Mouse (Mus musculus) MEL (cell line): Measurements from ENCODE around the gene Tmem178b. TPM values are rescaled to one million over a fixed set of nuclear protein-coding genes. Genes with fewer than 3 reads are reported as not detected.

ENCODE experiments used
- DNase-seq: peaks from one replicate; pipeline ENCODE4 v3.0.0; 2011; ENCODE audit warnings: low read depth, low spot score
- H3K27ac ChIP-seq: 2 replicates; pipeline ENCODE4 v1.5.1; 2012; ENCODE audit warnings: low read depth, mild to moderate bottlenecking, control low read depth, low read length, moderate library complexity; ENCODE audit not compliant: control insufficient read depth
- H3K27me3 ChIP-seq, 2 experiments: fragments of 150-350 bp in 1 of 2; sonication (generic) in 1 of 2; 2 replicates each; pipeline ENCODE4 v1.6.1; 2012; ENCODE audit warnings: low read length in 2 of 2, mild to moderate bottlenecking in 2 of 2, improper control_type of control experiment in 1 of 2, moderate library complexity in 1 of 2; ENCODE audit not compliant: insufficient read depth in 2 of 2, control insufficient read depth in 1 of 2
- H3K36me3 ChIP-seq, 2 experiments: 2 replicates each; pipeline ENCODE4 v1.6.1; 2012 to 2014; ENCODE audit warnings: low read length in 2 of 2, improper control_type of control experiment in 1 of 2, inconsistent platforms in 1 of 2, mild to moderate bottlenecking in 1 of 2; ENCODE audit not compliant: insufficient read depth in 2 of 2, control insufficient read depth in 1 of 2
- H3K4me1 ChIP-seq, 2 experiments: fragments of 150-350 bp in 1 of 2; sonication (generic) in 1 of 2; 2 replicates each; pipeline ENCODE4 v1.6.1; 2012; ENCODE audit warnings: low read length in 2 of 2, improper control_type of control experiment in 1 of 2, mild to moderate bottlenecking in 1 of 2; ENCODE audit not compliant: insufficient read depth in 2 of 2, control insufficient read depth in 1 of 2
- H3K4me3 ChIP-seq, 2 experiments: fragments of 150-350 bp in 1 of 2; sonication (generic) in 1 of 2; 2 replicates each; pipeline ENCODE4 v1.5.1; 2012; ENCODE audit warnings: low read depth in 2 of 2, low read length in 2 of 2, mild to moderate bottlenecking in 2 of 2, moderate library complexity in 2 of 2, control low read depth in 1 of 2, improper control_type of control experiment in 1 of 2; ENCODE audit not compliant: control insufficient read depth in 1 of 2, insufficient read depth in 1 of 2
- H3K79me2 ChIP-seq: 2 replicates; pipeline ENCODE4 v1.6.1; 2012; ENCODE audit warnings: mild to moderate bottlenecking, low read length, moderate library complexity; ENCODE audit not compliant: control insufficient read depth, poor library complexity, insufficient read depth
- H3K9ac ChIP-seq: 2 replicates; pipeline ENCODE4 v1.6.1; 2012; ENCODE audit warnings: low read depth, mild to moderate bottlenecking, control low read depth, low read length, moderate library complexity; ENCODE audit not compliant: control insufficient read depth, poor library complexity, severe bottlenecking
- H3K9me3 ChIP-seq: fragments of 150-350 bp; sonication (generic); replicated peaks from 2 replicates; pipeline ENCODE4 v1.6.1; 2012; ENCODE audit warnings: mild to moderate bottlenecking, low read length, improper control_type of control experiment, moderate library complexity; ENCODE audit not compliant: insufficient read depth
- BHLHE40 ChIP-seq: IDR thresholded peaks from 2 replicates; pipeline ENCODE4 v1.6.1; 2012; ENCODE audit warnings: low read depth, mild to moderate bottlenecking, inconsistent platforms, low read length, improper control_type of control experiment, borderline replicate concordance
- CHD1 ChIP-seq: IDR thresholded peaks from 2 replicates; pipeline ENCODE4 v1.6.1; 2012; ENCODE audit warnings: low read depth, mild to moderate bottlenecking, inconsistent platforms, low read length, improper control_type of control experiment
- CHD2 ChIP-seq: IDR thresholded peaks from 2 replicates; pipeline ENCODE4 v1.6.1; 2011; ENCODE audit warnings: low read length, improper control_type of control experiment
- E2F4 ChIP-seq: IDR thresholded peaks from 2 replicates; pipeline ENCODE4 v1.6.1; 2011; ENCODE audit warnings: low read depth, low read length, improper control_type of control experiment, borderline replicate concordance
- ELF1 ChIP-seq: IDR thresholded peaks from 2 replicates; pipeline ENCODE4 v1.6.1; 2014; ENCODE audit warnings: low read depth, mild to moderate bottlenecking, inconsistent platforms, low read length, improper control_type of control experiment, moderate library complexity
- GATA1 ChIP-seq: IDR thresholded peaks from 2 replicates; pipeline ENCODE4 v1.6.1; 2011; ENCODE audit warnings: low read depth, low read length, improper control_type of control experiment
- HCFC1 ChIP-seq: IDR thresholded peaks from 2 replicates; pipeline ENCODE4 v1.6.1; 2012; ENCODE audit warnings: low read depth, mild to moderate bottlenecking, inconsistent platforms, low read length, improper control_type of control experiment, moderate library complexity
- JUND ChIP-seq: IDR thresholded peaks from 2 replicates; pipeline ENCODE4 v1.6.1; 2011; ENCODE audit warnings: low read depth, mild to moderate bottlenecking, improper control_type of control experiment, low read length
- MXI1 ChIP-seq: IDR thresholded peaks from 2 replicates; pipeline ENCODE4 v1.6.1; 2011; ENCODE audit warnings: mild to moderate bottlenecking, low read depth, low read length, improper control_type of control experiment
- MYC ChIP-seq: IDR thresholded peaks from 2 replicates; pipeline ENCODE4 v1.6.1; 2011; ENCODE audit warnings: low read depth, mild to moderate bottlenecking, low read length, improper control_type of control experiment, moderate library complexity
- NRF1 ChIP-seq: IDR thresholded peaks from 2 replicates; pipeline ENCODE4 v1.6.1; 2014; ENCODE audit warnings: low read depth, mild to moderate bottlenecking, inconsistent platforms, low read length, improper control_type of control experiment, moderate library complexity; ENCODE audit not compliant: poor library complexity, insufficient read depth, severe bottlenecking
- RAD21 ChIP-seq: IDR thresholded peaks from 2 replicates; pipeline ENCODE4 v1.6.1; 2011; ENCODE audit warnings: mild to moderate bottlenecking, low read depth, low read length, improper control_type of control experiment
- RCOR1 ChIP-seq: IDR thresholded peaks from 2 replicates; pipeline ENCODE4 v1.6.1; 2012; ENCODE audit warnings: low read depth, mild to moderate bottlenecking, inconsistent platforms, low read length, improper control_type of control experiment
- SMC3 ChIP-seq: IDR thresholded peaks from 2 replicates; pipeline ENCODE4 v1.6.1; 2011; ENCODE audit warnings: low read depth, low read length, improper control_type of control experiment
- TAL1 ChIP-seq: IDR thresholded peaks from 2 replicates; pipeline ENCODE4 v1.6.1; 2012; ENCODE audit warnings: mild to moderate bottlenecking, inconsistent platforms, low read length, moderate library complexity, mixed read lengths
- ZMIZ1 ChIP-seq: IDR thresholded peaks from 2 replicates; pipeline ENCODE4 v1.6.1; 2012; ENCODE audit warnings: low read depth, mild to moderate bottlenecking, inconsistent platforms, low read length, improper control_type of control experiment, moderate library complexity
- ZNF384 ChIP-seq: IDR thresholded peaks from 2 replicates; pipeline ENCODE4 v1.6.1; 2012; ENCODE audit warnings: low read depth, mild to moderate bottlenecking, inconsistent platforms, low read length, improper control_type of control experiment
- polyA plus RNA-seq, 2 experiments: library from polyadenylated mRNA; stranded (reverse) in 1 of 2; unstranded in 1 of 2; fragments of >175 nt in 1 of 2; fragments of >200 nt in 1 of 2; gene quantifications; 2 replicates each; pipeline versions ENCODE4 v1.2.1 to v1.2.4; 2012; ENCODE audit warnings: low replicate concordance in 2 of 2, low read depth in 1 of 2; ENCODE audit not compliant: insufficient read length in 2 of 2, insufficient read depth in 1 of 2, missing spikeins in 1 of 2
- total RNA-seq: library from RNA; depleted of rRNA; stranded (reverse); fragments of 300-350 nt; gene quantifications from 2 replicates; pipeline ENCODE4 v1.2.3, GENCODE M21; 2012

Gene Tmem178b
- total and polyA plus RNA-seq, 3 experiments: not detected

- DNase-seq: no peak
- Histone ChIP-seq H3K9me3 (no peaks in the 10 kb centered on the region), H3K4me3 (no peak overlapping the region), H3K4me1 (no peaks in the 10 kb centered on the region), H3K9ac (no peak overlapping the region), H3K79me2 (no peaks in the 10 kb centered on the region), H3K27me3 (no peaks in the 10 kb centered on the region), H3K27ac (no peak overlapping the region), H3K36me3 (no peaks in the 10 kb centered on the region)
- TF ChIP-seq HCFC1 (no peak), JUND (no peak), RCOR1 (no peak), RAD21 (no peak), BHLHE40 (no peak), MYC (no peak), NRF1 (no peak), ELF1 (no peak), ZNF384 (no peak), GATA1 (no peak), ZMIZ1 (no peak), E2F4 (no peak), CHD2 (no peak), MXI1 (no peak), SMC3 (no peak)
Measured at GRCm38 (mm10) chr6:40015711-40016460, 142.8 kb downstream of the Tmem178b start.

GRCm38 (mm10) chr6:40019396-40019795, 146.3 kb downstream of the Tmem178b start:
- no peaks in the 10 kb centered on the region for H3K27me3 ChIP-seq
- no peaks in the 10 kb centered on the region for H3K36me3 ChIP-seq
- H3K4me1 ChIP-seq: no peaks in the 10 kb centered on the region
- no peak overlapping the region for H3K9ac ChIP-seq
- no peak overlapping the region for H3K4me3 ChIP-seq
- no peaks in the 10 kb centered on the region for H3K9me3 ChIP-seq
- no peak overlapping the region for H3K27ac ChIP-seq
- H3K79me2 ChIP-seq: no peaks in the 10 kb centered on the region
- DNase-seq: no peak
- TF ChIP-seq TAL1: no peak
- TF ChIP-seq CHD1: no peak
- TF ChIP-seq, all 39 proteins: peak for 0
